ENCODE assay signal across 12 mouse cellular contexts in genomic region chr6:73334995-73335394, GRCm38 (mm10).
A peak's percentile ranks its signal among the peaks of the same experiment; 100 is the strongest.
DNase-seq lines count a peak whose midpoint lies in the region; TF ChIP-seq lines count a peak whose summit lies in the region.
"Had no signal": no experiment of that assay in that cellular context is flagged by ENCODE, and none has a peak within 500 bp of the region (broad histone marks: within the 10 kb centered on the region; RNA-seq: fewer than 3 reads in every experiment).

No protein-coding gene starts in this region.

- dilution Hi-C loops in CH12.LX (cut with MboI; ENCODE audit: extremely low pct_ligation_motif_present, extremely low pct_unique_long_range_greater_than_20kb, low sequenced_read_pairs) = no loop called here

- in situ Hi-C loops in CH12.LX (cut with MboI; ENCODE audit: low pct_ligation_motif_present, low pct_unique_long_range_greater_than_20kb, low sequenced_read_pairs) = no loop called here

- intact Hi-C loops in left cerebral cortex, postnatal 14 days (cut with DNase I) = no loop called here

- no peaks in the 10 kb centered on the region for H3K4me1 ChIP-seq in CH12.LX (ENCODE audit: control insufficient read depth in 1 of 2, insufficient read depth in 2 of 2)

- DNase-seq in frontal cortex, adult 2 months (ENCODE audit: extremely low spot score in 1 of 2, low spot score in 1 of 2) = peak; percentile 5 to 30
- no peak for DNase-seq in frontal cortex, postnatal 25 days (ENCODE audit: low spot score in 2 of 2)
- peak; percentile 49 to 52 for DNase-seq in left cerebral cortex, postnatal 14 days (ENCODE audit: low spot score in 2 of 2)
- DNase-seq in left cerebral cortex, adult 8-10 months (ENCODE audit: low spot score in 2 of 2) = no peak
- DNase-seq in CH12.LX (ENCODE audit: extremely low read depth) = peak; percentile 2
- peak; percentile 25 for DNase-seq in ZHBTc4 (ENCODE audit: low read depth, low spot score)
- DNase-seq in urinary bladder, postnatal 36 days (ENCODE audit: low spot score in 2 of 2) = no peak
- no peak for DNase-seq in urinary bladder, adult 2 months (ENCODE audit: low spot score)
- DNase-seq: gastrocnemius, postnatal 10 days; heart, postnatal 14 days; lung, adult 2 months; thymus, postnatal 25 days had no signal

- H3K27ac ChIP-seq in CH12.LX (ENCODE audit: insufficient read depth, low read depth) = no peak overlapping the region

- TF ChIP-seq POLR2A in CH12.LX (IDR thresholded peaks at IDR 0.05; ENCODE audit: low read depth, low read length) = no peak

- no peak for TF ChIP-seq EP300 in CH12.LX (IDR thresholded peaks at IDR 0.05; ENCODE audit: low read length)

- H3K4me2 ChIP-seq in CH12.LX (ENCODE audit: insufficient read depth, low read depth, poor library complexity, severe bottlenecking) = no peak overlapping the region

- H3K9me3 ChIP-seq in CH12.LX (replicated peaks; ENCODE audit: low read length) = peaks cover 3% of the 10 kb centered on the region

- H3K9ac ChIP-seq in CH12.LX (ENCODE audit: insufficient read depth, low read depth) = no peak overlapping the region

- TF ChIP-seq RAD21 in CH12.LX (IDR thresholded peaks at IDR 0.05; ENCODE audit: low read depth, low read length) = peak; percentile 24

- no peaks in the 10 kb centered on the region for H3K79me2 ChIP-seq in CH12.LX (replicated peaks; ENCODE audit: control insufficient read depth, extremely low read depth, insufficient read depth, poor library complexity, severe bottlenecking)

- H3K4me3 ChIP-seq in CH12.LX (replicated peaks in 1 of 3; ENCODE audit: low read depth in 2 of 3, low read length in 2 of 3, poor library complexity in 1 of 3) = no peak overlapping the region

- H3K36me3 ChIP-seq in CH12.LX (replicated peaks in 1 of 2; ENCODE audit: control insufficient read depth in 1 of 2, insufficient read depth in 1 of 2, low read length in 1 of 2) = no peaks in the 10 kb centered on the region

- H3K27me3 ChIP-seq in CH12.LX (replicated peaks) = peaks cover 10% of the 10 kb centered on the region

- peak; percentile 35 to 48 for TF ChIP-seq CTCF in CH12.LX (conservative IDR thresholded peaks at IDR 0.05 in 1 of 2, IDR thresholded peaks at IDR 0.05 in 1 of 2; ENCODE audit: low read depth in 2 of 2, low read length in 2 of 2)

TF ChIP-seq in CH12.LX, 34 proteins besides CTCF, POLR2A, EP300 and RAD21:
- TF ChIP-seq CHD2 (IDR thresholded peaks at IDR 0.05; ENCODE audit: low read length) (no peak), ZMIZ1 (IDR thresholded peaks at IDR 0.05; ENCODE audit: low read depth, low read length) (no peak), ZKSCAN1 (IDR thresholded peaks at IDR 0.05; ENCODE audit: borderline replicate concordance, low read depth, low read length) (no peak), UBTF (IDR thresholded peaks at IDR 0.05; ENCODE audit: low read depth, low read length) (no peak), ELF1 (IDR thresholded peaks at IDR 0.05; ENCODE audit: low read depth, low read length) (no peak), MAFK (IDR thresholded peaks at IDR 0.05; ENCODE audit: insufficient replicate concordance, low read length) (no peak), USF1 (IDR thresholded peaks at IDR 0.05; ENCODE audit: low read depth, low read length) (no peak), HCFC1 (IDR thresholded peaks at IDR 0.05; ENCODE audit: low read depth, low read length) (no peak), JUN (IDR thresholded peaks at IDR 0.05; ENCODE audit: insufficient read depth, low read depth, low read length) (no peak), GABPA (IDR thresholded peaks at IDR 0.05; ENCODE audit: insufficient replicate concordance, low read depth, low read length) (no peak), TCF12 (IDR thresholded peaks at IDR 0.05; ENCODE audit: low read depth, low read length) (no peak)
TF ChIP-seq in CH12.LX: peak in this region for 0.

Comparison
In these comparisons a context has a peak if more than half of its experiments do, and no peak if none do; other contexts are left out.
1. DNase-seq: peak in frontal cortex, adult 2 months (2 of 2), left cerebral cortex, postnatal 14 days (2 of 2), CH12.LX (single experiment) and ZHBTc4 (single experiment); none in frontal cortex, postnatal 25 days (0 of 2), left cerebral cortex, adult 8-10 months (0 of 2), urinary bladder, postnatal 36 days (0 of 2) and urinary bladder, adult 2 months (single experiment).